Mouse (Mus musculus) kidney, embryonic 15.5 days (tissue): ENCODE measurements around the gene Tnfrsf14. TPM values are rescaled to one million over a fixed set of nuclear protein-coding genes. Genes with fewer than 3 reads are reported as not detected.

Experiments
- ATAC-seq: fragments of 200-750 bp; cut with Nextera tagmentation; replicated peaks from 2 replicates; pipeline ENCODE4 v1.8.0; 2017; ENCODE audit warnings: moderate TSS enrichment; ENCODE audit not compliant: low FRiP score
- H3K27ac ChIP-seq: fragments of 300-500 bp; sonication (generic); 2 replicates; pipeline ENCODE4 v1.5.1; 2015; ENCODE audit warnings: mild to moderate bottlenecking, inconsistent platforms
- H3K27me3 ChIP-seq: fragments of 300-500 bp; sonication (generic); 2 replicates; pipeline ENCODE4 v1.6.1; 2015; ENCODE audit warnings: inconsistent platforms
- H3K36me3 ChIP-seq: fragments of 300-500 bp; sonication (generic); 2 replicates; pipeline ENCODE4 v1.6.1; 2015; ENCODE audit warnings: inconsistent platforms
- H3K4me1 ChIP-seq: fragments of 300-500 bp; sonication (generic); 2 replicates; pipeline ENCODE4 v1.6.1; 2015; ENCODE audit warnings: inconsistent platforms
- H3K4me2 ChIP-seq: fragments of 300-500 bp; sonication (generic); 2 replicates; pipeline ENCODE4 v1.6.1; 2015; ENCODE audit warnings: moderate library complexity, mild to moderate bottlenecking, inconsistent platforms
- H3K4me3 ChIP-seq: fragments of 300-500 bp; sonication (generic); replicated peaks from 2 replicates; pipeline ENCODE4 v1.5.1; 2015; ENCODE audit warnings: mild to moderate bottlenecking, inconsistent platforms
- H3K9ac ChIP-seq: fragments of 300-500 bp; sonication (generic); 2 replicates; pipeline ENCODE4 v1.6.1; 2015; ENCODE audit warnings: mild to moderate bottlenecking, inconsistent platforms
- H3K9me3 ChIP-seq: fragments of 300-500 bp; sonication (generic); replicated peaks from 2 replicates; pipeline ENCODE4 v1.6.1; 2016; ENCODE audit warnings: inconsistent platforms
- WGBS: fragments of 180-500 bp; shearing (Covaris S2); methylation state at CpG from one replicate; pipeline ENCODE4 v1.1.7; 2015; ENCODE audit warnings: mixed read lengths; 5-methylcytosine and 5-hydroxymethylcytosine counted together
- polyA plus RNA-seq: library from polyadenylated mRNA; unstranded; fragments of >200 nt; fragmentation: Nextera tagmentation; extraction: Ambion mirVana; gene quantifications from 2 replicates; pipeline ENCODE4 v1.2.1, GENCODE M21; 2015

The Tnfrsf14 gene
- polyA plus RNA-seq, 1 experiment from 2014 or later: 1.7 TPM

DNA sequence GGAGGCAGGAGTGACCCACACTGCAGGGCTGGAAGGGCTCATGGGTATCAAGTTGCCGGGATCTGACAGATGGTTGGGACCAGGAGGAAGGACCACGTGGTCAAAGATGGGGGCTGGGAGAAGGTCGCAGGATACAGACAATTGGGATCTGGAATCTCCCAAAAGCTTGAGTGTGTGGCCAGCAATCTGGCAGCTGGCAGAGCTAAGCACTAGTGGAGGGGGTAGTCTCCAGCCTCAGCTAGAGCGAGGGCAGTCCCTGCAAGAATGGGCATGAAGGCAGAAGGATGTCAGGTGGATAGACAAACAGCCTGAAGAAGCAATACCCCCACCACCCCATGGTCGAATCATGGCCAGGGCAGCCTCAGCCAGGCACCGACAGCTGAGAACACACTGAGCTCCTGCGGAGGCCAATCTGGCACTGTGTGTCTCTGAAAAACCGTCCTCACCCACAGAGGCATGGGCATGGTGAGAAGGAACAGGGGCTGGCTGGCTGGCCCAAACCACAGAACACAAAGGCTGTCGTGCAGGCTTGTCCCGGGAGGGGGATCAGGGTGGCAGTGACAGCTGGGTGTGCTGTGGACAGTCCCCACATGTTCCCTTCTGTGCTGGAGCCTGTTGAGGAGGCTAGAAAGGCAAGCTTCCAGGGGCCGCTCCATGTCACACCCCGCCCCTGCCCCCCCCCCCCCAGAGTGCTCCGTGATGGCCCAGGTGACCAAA is 41.3 kb downstream of the Tnfrsf14 start:
- Histone ChIP-seq H3K36me3 (no peaks in the 10 kb centered on the region), H3K4me3 (no peak overlapping the region), H3K27ac (no peak overlapping the region), H3K9ac (no peak overlapping the region), H3K4me1 (no peaks in the 10 kb centered on the region), H3K9me3 (no peaks in the 10 kb centered on the region), H3K4me2 (no peak overlapping the region), H3K27me3 (no peaks in the 10 kb centered on the region; the same call in 1 of the 2 replicates)
- 0 out of 2 replicates have a peak, but pooled peaks have one; percentile 54 for ATAC-seq
- WGBS: 60% methylated on average over 12 of the region's 13 CpGs

DNA sequence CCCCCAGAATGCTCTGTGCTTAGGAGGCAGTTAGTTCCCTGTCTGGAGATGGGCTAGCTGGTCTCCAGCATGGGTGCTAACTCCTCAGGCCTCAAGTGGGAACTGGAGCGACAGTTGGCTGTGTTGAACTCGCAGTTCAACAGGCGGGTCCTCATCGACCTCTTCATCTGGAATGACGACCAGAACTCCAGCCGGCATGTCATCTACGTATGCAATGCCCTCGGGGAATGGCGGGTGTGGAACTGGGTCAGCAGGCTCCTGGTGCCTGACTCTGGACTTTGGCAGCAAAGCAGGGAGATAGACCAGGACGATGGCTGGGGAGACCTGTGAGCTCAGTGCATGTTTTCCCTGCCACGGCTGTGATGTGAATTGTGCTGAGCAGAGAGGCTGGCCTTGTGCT is 42.9 kb downstream of the Tnfrsf14 start:
- H3K36me3 ChIP-seq: no peaks in the 10 kb centered on the region
- peaks cover 6% of the 10 kb centered on the region; the same call in 1 of the 2 replicates for H3K27me3 ChIP-seq
- ATAC-seq: no peak
- H3K4me3 ChIP-seq: no peak overlapping the region
- H3K9me3 ChIP-seq: no peaks in the 10 kb centered on the region
- no peak overlapping the region for H3K9ac ChIP-seq
- no peak overlapping the region for H3K27ac ChIP-seq
- H3K4me1 ChIP-seq: no peaks in the 10 kb centered on the region
- no peak overlapping the region for H3K4me2 ChIP-seq
- 78% methylated on average over 11 of the region's 11 CpGs for WGBS

DNA sequence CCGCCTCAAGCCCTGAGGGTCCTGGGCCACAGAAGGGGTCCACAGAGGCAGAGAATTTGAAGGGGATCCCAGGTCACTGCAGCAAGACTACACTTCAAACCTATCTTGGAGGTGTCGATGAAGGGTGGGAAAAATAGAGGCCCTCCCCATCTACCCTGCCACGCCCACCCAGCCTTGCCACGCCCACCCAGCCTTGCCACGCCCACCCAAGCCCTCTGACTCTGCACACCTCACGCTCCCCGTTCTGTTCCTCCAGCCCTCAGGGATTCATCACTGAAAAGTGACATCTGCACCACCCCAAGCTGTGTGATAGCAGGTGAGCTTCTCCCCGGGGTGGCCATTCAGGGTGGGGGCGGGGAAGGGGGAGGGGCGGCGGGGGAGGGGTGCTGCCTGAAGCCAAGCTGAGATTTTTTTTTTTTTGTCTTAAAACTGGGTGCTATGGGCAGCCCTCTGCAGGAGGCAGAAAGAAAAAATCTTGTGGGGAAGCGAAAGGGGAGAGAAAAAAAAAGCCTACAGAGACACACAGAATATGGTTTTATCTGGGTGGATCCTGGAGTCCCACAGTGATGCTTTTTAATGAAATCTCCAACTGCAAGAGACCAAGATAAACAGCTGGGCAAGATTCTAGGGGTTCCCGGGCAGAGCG is 46.2 kb downstream of the Tnfrsf14 start:
- no peak overlapping the region for H3K9ac ChIP-seq
- no peak overlapping the region for H3K27ac ChIP-seq
- peaks cover 6% of the 10 kb centered on the region; the same call in 1 of the 2 replicates for H3K27me3 ChIP-seq
- H3K36me3 ChIP-seq: no peaks in the 10 kb centered on the region
- no peak overlapping the region for H3K4me3 ChIP-seq
- WGBS: 28% methylated on average over 14 of the region's 14 CpGs
- peaks cover 8% of the 10 kb centered on the region for H3K4me1 ChIP-seq
- no peak overlapping the region for H3K4me2 ChIP-seq
- no peak for ATAC-seq
- H3K9me3 ChIP-seq: no peaks in the 10 kb centered on the region

DNA sequence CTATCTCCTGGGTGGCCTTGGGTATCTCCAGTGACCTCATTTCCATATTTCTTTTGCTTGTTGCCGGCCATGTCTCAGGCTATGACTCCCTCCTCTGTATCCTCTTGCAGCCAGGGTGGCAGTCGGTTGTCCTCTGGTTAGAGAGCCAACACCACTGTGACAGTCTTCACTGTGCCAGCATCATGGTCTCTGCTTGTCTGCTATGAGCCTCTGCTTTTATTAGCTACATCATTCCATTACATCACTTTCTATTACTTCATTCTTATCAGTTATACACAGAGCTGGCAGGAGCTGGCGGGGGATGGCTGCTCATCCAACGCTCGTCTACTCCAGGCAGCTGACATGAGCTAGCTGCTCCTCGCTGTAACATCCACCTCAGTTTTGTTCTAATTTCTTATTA is 47.6 kb downstream of the Tnfrsf14 start:
- peaks cover 12% of the 10 kb centered on the region for H3K27me3 ChIP-seq
- H3K9me3 ChIP-seq: no peaks in the 10 kb centered on the region
- H3K4me2 ChIP-seq: no peak overlapping the region
- WGBS: 77% methylated on average over 6 of the region's 6 CpGs
- no peak overlapping the region for H3K9ac ChIP-seq
- H3K36me3 ChIP-seq: no peaks in the 10 kb centered on the region
- ATAC-seq: no peak
- no peak overlapping the region for H3K4me3 ChIP-seq
- H3K27ac ChIP-seq: no peak overlapping the region
- H3K4me1 ChIP-seq: peaks cover 8% of the 10 kb centered on the region

DNA sequence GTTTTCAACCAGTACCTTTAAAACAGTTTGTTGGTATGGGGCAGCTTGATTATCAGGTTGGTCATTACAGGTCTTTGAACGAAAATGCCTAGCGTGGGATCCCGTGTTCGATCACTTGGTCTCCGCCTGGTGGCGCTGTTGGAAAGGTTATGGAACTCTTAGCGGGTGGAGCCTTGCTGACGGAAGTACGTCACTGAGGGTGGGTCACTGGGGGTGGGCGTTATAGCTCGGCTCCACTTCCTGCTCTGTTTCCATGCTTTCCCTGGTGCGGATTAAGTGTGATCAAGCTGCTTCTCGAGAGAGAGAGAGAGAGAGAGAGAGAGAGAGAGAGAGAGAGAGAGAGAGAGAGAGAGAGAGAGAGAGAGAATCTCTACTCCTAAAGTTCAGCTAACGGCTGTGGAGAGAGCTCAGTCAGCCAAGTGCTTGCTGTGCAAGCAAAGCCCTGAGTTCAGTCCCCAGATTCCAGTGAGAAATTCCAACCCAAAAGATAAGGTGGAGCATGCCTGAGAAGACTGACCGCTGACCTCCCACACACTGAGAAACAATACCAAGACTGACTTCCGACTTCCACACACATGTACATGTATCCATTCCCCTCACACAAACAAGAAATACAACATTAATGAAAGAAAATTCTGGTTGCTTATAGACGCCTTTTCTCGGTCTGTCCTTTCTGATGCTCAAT is 50.4 kb downstream of the Tnfrsf14 start:
- H3K4me3 ChIP-seq: peak overlapping the region; percentile 39
- ATAC-seq: peak; percentile 95
- H3K27me3 ChIP-seq: peaks cover 19% of the 10 kb centered on the region
- peak overlapping the region; percentile 50 for H3K9ac ChIP-seq
- peak overlapping the region; percentile 64 for H3K4me2 ChIP-seq
- H3K27ac ChIP-seq: peak overlapping the region; percentile 76
- peaks cover 8% of the 10 kb centered on the region for H3K4me1 ChIP-seq
- no peaks in the 10 kb centered on the region for H3K9me3 ChIP-seq
- no peaks in the 10 kb centered on the region for H3K36me3 ChIP-seq
- 11% methylated on average over 18 of the region's 18 CpGs for WGBS

DNA sequence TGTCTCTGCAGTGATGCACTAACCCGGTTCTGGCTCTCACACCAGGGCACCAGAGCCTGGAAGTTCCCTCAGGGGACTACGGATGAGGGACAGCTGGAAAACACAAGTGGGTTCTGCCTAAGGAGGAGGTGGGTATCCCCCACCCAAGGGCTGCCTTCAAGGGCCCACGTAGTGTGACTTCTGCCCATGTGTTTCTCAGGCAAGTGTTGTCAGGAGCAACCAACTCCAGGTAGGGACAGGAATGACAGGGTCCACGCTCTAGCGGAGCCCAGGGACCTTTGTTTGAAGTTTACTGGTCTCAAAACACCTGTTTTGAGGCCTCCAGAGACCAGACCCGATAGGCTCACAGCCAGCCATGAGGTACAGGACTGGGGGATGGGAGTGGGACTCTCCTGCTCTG is 55.2 kb downstream of the Tnfrsf14 start:
- H3K27me3 ChIP-seq: peaks cover 30% of the 10 kb centered on the region; the same call in 1 of the 2 replicates
- no peak overlapping the region for H3K4me3 ChIP-seq
- no peaks in the 10 kb centered on the region for H3K9me3 ChIP-seq
- no peak overlapping the region for H3K4me2 ChIP-seq
- H3K27ac ChIP-seq: no peak overlapping the region
- H3K4me1 ChIP-seq: peaks cover 10% of the 10 kb centered on the region
- H3K36me3 ChIP-seq: no peaks in the 10 kb centered on the region
- ATAC-seq: no peak
- WGBS: 73% methylated on average over 6 of the region's 6 CpGs
- no peak overlapping the region for H3K9ac ChIP-seq

Other genes starting within 250 kb of the Tnfrsf14 start
- 0.18 and 0.99 TPM in 2 replicates for gene Ttc34, start 91.1 kb downstream of the Tnfrsf14 start, polyA plus RNA-seq
- gene Mmel1, start 59.0 kb downstream of the Tnfrsf14 start, polyA plus RNA-seq: 0.22 and 0.42 TPM in 2 replicates
- 34.1 and 40.6 TPM in 2 replicates for gene Fam213b, start 29.4 kb downstream of the Tnfrsf14 start, polyA plus RNA-seq
- gene Hes5, start 32.4 kb upstream of the Tnfrsf14 start, polyA plus RNA-seq: 19.6 and 20.7 TPM in 2 replicates
- gene Pank4, start 35.6 kb upstream of the Tnfrsf14 start, polyA plus RNA-seq: 45.2 and 46.3 TPM in 2 replicates
- 2.6 TPM in 2 replicates for gene Plch2, start 128.2 kb upstream of the Tnfrsf14 start, polyA plus RNA-seq
- gene Pex10, start 138.5 kb upstream of the Tnfrsf14 start, polyA plus RNA-seq: 23.2 and 24.0 TPM in 2 replicates
- 152 and 165 TPM in 2 replicates for gene Rer1, start 157.8 kb upstream of the Tnfrsf14 start, polyA plus RNA-seq
- gene Morn1, start 158.0 kb upstream of the Tnfrsf14 start, polyA plus RNA-seq: 5.1 and 5.3 TPM in 2 replicates